Mouse (Mus musculus): Measurements from ENCODE around the gene Arhgap23. TPM values are rescaled to one million over a fixed set of nuclear protein-coding genes. Genes with fewer than 3 reads are reported as not detected.

Gene Arhgap23
- total RNA-seq, 2 experiments from 2014 or later, result 64.4 to 78.6 TPM

- intact Hi-C loops (cut with DNase I), result no loop called here
- H3K4me3 ChIP-seq, result peak overlapping the region; percentile 44
- no peak for TF ChIP-seq CTCF (IDR thresholded peaks at IDR 0.05)
- peak; percentile 59 to 62 for DNase-seq (ENCODE audit: extremely low spot score in 1 of 2, low spot score in 2 of 2)
- peak overlapping the region; percentile 57 for H3K27ac ChIP-seq
These were observed 12.7 kb downstream of the Arhgap23 start for GRCm38 (mm10) chr11:97427794-97428725.

- Histone ChIP-seq H3K27ac (peak overlapping the region; percentile 57; the same call in 1 of the 2 replicates), H3K4me3 (peak overlapping the region; percentile 44)
- no peak for DNase-seq (ENCODE audit: extremely low spot score in 1 of 2, low spot score in 2 of 2)
- intact Hi-C loops (cut with DNase I), result no loop called here
- no peak for TF ChIP-seq CTCF (IDR thresholded peaks at IDR 0.05)
These were observed 13.4 kb downstream of the Arhgap23 start for GRCm38 (mm10) chr11:97428726-97429077.

- H3K4me3 ChIP-seq, result no peak overlapping the region
- no peak overlapping the region for H3K27ac ChIP-seq
- no peak for DNase-seq (ENCODE audit: extremely low spot score in 1 of 2, low spot score in 2 of 2)
- no peak for TF ChIP-seq CTCF (IDR thresholded peaks at IDR 0.05)
- intact Hi-C loops (cut with DNase I), result no loop called here
These were observed 14.3 kb downstream of the Arhgap23 start for GRCm38 (mm10) chr11:97429615-97430014.

GRCm38 (mm10) chr11:97432015-97432414 is 16.7 kb downstream of the Arhgap23 start:
- Histone ChIP-seq H3K4me3 (no peak overlapping the region), H3K27ac (no peak overlapping the region)
- peak; percentile 90 for TF ChIP-seq CTCF (IDR thresholded peaks at IDR 0.05)
- intact Hi-C loops (cut with DNase I), result loop anchor here (1.0 kb wide), 1 partner anchor 37 kb away; no protein-coding TSS in a partner anchor
- DNase-seq (ENCODE audit: extremely low spot score in 1 of 2, low spot score in 2 of 2), result peak in 1 of 2 experiments; percentile 47

GRCm38 (mm10) chr11:97432983-97433539 is 17.7 kb downstream of the Arhgap23 start:
- intact Hi-C loops (cut with DNase I), result loop anchor here (1.0 kb wide), 1 partner anchor 36 kb away; no protein-coding TSS in a partner anchor
- TF ChIP-seq CTCF (IDR thresholded peaks at IDR 0.05), result no peak; the same call in 1 of the 2 replicates
- no peak for DNase-seq (ENCODE audit: extremely low spot score in 1 of 2, low spot score in 2 of 2)

GRCm38 (mm10) chr11:97434121-97434520 is 18.8 kb downstream of the Arhgap23 start:
- DNase-seq (ENCODE audit: extremely low spot score in 1 of 2, low spot score in 2 of 2), result no peak
- TF ChIP-seq CTCF (IDR thresholded peaks at IDR 0.05), result no peak
- H3K4me3 ChIP-seq, result no peak overlapping the region
- H3K27ac ChIP-seq, result no peak overlapping the region
- intact Hi-C loops (cut with DNase I), result no loop called here

More at GRCm38 (mm10) chr11:97432983-97433539, 17.7 kb downstream of the Arhgap23 start:
- Histone ChIP-seq H3K4me3 (no peak overlapping the region), H3K27ac (no peak overlapping the region)

- no peak for DNase-seq (ENCODE audit: extremely low spot score in 1 of 2, low spot score in 2 of 2)
- Histone ChIP-seq H3K4me3 (peak overlapping the region; percentile 30), H3K27ac (peak overlapping the region; percentile 33)
- TF ChIP-seq CTCF (IDR thresholded peaks at IDR 0.05), result peak; percentile 49
- intact Hi-C loops (cut with DNase I), result no loop called here
These were observed 19.5 kb downstream of the Arhgap23 start for GRCm38 (mm10) chr11:97434704-97435454.

- no peak for DNase-seq (ENCODE audit: extremely low spot score in 1 of 2, low spot score in 2 of 2)
- TF ChIP-seq CTCF (IDR thresholded peaks at IDR 0.05), result no peak
- intact Hi-C loops (cut with DNase I), result no loop called here
- peak overlapping the region; percentile 33 for H3K27ac ChIP-seq
- H3K4me3 ChIP-seq, result no peak overlapping the region
These were observed 20.6 kb downstream of the Arhgap23 start for GRCm38 (mm10) chr11:97435808-97436491.

- DNase-seq (ENCODE audit: extremely low spot score in 1 of 2, low spot score in 2 of 2), result peak; percentile 41 to 48
- intact Hi-C loops (cut with DNase I), result no loop called here
- Histone ChIP-seq H3K27ac (peak overlapping the region; percentile 60), H3K4me3 (no peak overlapping the region)
- TF ChIP-seq CTCF (IDR thresholded peaks at IDR 0.05), result no peak
These were observed 22.4 kb downstream of the Arhgap23 start for GRCm38 (mm10) chr11:97437745-97438144.

- Histone ChIP-seq H3K27ac (peak overlapping the region; percentile 60), H3K4me3 (no peak overlapping the region)
- intact Hi-C loops (cut with DNase I), result no loop called here
- DNase-seq (ENCODE audit: extremely low spot score in 1 of 2, low spot score in 2 of 2), result no peak
- TF ChIP-seq CTCF (IDR thresholded peaks at IDR 0.05), result no peak
These were observed 23.5 kb downstream of the Arhgap23 start for GRCm38 (mm10) chr11:97438868-97439267.

GRCm38 (mm10) chr11:97439935-97440334 is 24.6 kb downstream of the Arhgap23 start:
- peak overlapping the region; percentile 47 for H3K4me3 ChIP-seq
- intact Hi-C loops (cut with DNase I), result no loop called here
- H3K27ac ChIP-seq, result no peak overlapping the region; the same call in 1 of the 2 replicates
- TF ChIP-seq CTCF (IDR thresholded peaks at IDR 0.05), result no peak
- no peak for DNase-seq (ENCODE audit: extremely low spot score in 1 of 2, low spot score in 2 of 2)

Data from left cerebral cortex, adult 2 months (tissue).